Mouse (Mus musculus) megakaryocyte-erythroid progenitor cell, adult 5-6 weeks (primary cell): ENCODE results near the gene Soat2. TPM values are rescaled to one million over a fixed set of nuclear protein-coding genes. Genes with fewer than 3 reads are reported as not detected.
"Not testable (repeated sequence)": the region's sequence is repeated elsewhere in the genome, so short reads cannot be mapped to it uniquely, and the experiment has no call there.

Experiments used
- ATAC-seq: replicated peaks from 2 replicates; pipeline ENCODE4 v1.8.0; 2016; ENCODE audit warnings: mild to moderate bottlenecking, inconsistent platforms; ENCODE audit not compliant: severe bottlenecking, poor library complexity, low FRiP score, low TSS enrichment
- total RNA-seq, 2 experiments: library from RNA; stranded (forward) in 1 of 2; stranded (reverse) in 1 of 2; fragments of 200-1000, 215-1000 nt in 1 of 2; fragments of >200 nt in 1 of 2; fragmentation: Nextera tagmentation in 1 of 2; gene quantifications; 2 replicates each; pipeline ENCODE4 v1.2.3; 2014 to 2017

The Soat2 gene
- total RNA-seq, 2 experiments from 2014 or later = 8.9 to 15.4 TPM

GRCm38 (mm10) chr15:102144274-102144711 is 6.0 kb upstream of the Soat2 start, which contains the start of gene Igfbp6:
Gene Igfbp6 (plus strand): TSS chr15:102144362.
- ATAC-seq = no peak

DNA sequence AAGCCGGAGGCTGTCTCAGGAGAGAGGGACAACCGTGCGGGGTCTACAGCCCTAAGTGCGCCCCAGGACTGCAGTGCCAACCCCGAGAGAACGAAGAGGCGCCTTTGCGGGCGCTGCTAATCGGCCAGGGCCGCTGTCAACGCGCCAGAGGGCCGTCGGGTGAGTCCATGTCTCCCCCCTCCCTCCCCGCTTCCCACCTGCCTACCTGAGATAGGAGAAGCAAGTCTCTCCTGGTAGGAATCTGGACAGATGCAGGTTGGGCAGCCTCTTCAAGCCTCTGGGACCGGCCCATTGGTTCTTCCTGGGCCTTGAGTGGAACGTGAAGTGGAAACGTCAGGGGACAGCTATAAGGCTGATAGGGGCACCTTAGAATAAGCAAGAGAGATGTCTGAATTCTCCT is 5.6 kb upstream of the Soat2 start:
- ATAC-seq = no peak

- ATAC-seq = no peak
These were observed 5.0 kb upstream of the Soat2 start for GRCm38 (mm10) chr15:102145330-102145729.

DNA sequence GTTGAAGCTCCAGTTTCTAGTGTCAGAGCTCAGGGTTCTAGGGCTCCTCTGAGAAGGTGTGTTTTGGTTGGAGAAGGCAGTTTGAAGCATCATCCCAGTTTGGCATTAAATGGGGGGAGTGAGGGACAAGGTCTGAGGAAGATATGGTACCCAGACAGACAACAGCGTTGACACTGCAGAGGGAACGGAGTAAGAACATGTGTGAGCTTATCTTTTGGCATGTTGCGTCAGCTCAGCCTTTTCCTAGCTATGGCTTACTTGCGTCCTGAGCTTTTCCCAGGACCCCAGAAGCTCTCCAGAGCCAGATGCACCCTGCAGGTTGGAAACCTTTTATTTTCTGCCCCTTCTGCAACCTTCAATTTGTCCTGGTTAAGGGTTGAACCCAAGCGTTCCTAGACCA is 4.2 kb upstream of the Soat2 start:
- ATAC-seq = no peak

DNA sequence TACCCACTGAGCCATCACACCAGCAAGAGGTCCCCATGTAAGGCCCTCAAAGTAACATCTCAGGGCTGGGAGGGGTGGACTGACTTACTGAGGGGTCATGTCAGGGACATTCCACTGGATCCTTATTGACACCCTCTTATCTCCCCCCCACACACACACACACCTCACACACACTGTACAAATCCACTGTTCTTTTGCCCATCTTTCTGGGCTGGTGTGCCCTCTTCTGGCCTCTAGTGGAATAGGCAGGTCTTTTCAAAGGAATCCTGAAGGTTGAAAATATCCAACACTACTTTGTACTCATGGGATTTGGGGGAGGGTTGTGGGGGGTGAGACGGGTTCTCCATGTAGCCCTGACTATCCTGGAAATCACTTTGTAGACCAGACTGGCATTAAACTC is 3.4 kb upstream of the Soat2 start:
- ATAC-seq = peak; percentile 51

DNA sequence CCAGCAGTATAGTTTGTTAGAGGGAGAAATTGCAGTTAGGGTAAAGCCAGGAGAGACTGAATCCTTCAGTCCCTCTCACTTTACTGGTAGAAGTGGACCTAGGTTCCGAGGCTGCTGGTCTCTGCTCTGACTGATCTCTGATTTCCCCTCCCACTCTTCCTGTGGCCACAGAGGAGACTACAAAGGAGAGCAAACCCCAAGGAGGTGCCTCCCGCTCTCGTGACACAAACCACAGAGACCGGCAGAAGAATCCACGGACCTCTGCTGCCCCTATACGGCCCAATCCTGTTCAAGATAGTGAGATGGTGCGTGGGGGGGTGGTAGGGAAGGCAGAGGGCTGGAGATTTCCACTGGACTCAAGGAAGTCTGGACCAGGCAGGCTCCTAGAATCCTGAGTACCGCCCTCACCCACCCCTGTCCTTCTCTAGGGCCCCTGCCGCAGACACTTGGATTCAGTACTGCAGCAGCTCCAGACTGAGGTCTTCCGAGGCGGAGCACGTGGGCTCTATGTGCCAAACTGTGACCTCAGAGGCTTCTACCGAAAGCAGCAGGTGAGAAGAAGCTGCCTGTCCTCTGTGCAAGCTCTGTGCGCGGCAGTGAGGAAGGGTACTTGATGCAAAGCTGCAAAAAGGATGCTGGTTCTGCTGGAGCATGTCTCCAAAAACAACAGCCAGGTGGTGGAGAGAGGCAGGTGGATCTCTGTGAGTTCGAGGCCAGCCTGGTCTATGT is 2.5 kb upstream of the Soat2 start:
- no peak for ATAC-seq

DNA sequence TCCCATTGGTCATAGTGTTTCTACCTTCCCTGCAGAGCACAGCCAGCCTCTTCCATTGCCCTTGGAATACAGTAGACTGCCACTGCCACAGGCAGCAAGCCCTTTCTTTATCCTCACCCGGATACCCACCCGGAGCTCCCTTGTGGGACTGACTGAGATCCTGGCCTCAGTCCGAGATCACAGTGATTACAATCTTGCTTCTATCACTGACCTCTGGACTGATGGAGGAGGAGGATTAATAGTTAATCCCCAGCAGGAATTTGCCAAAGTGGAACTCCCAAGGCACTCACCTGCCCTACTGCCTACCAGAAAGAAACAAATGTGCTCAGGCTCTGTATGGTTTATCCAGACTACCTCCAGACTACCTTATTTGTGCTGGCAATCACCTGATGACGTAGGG is 765 bp upstream of the Soat2 start:
- no peak for ATAC-seq

DNA sequence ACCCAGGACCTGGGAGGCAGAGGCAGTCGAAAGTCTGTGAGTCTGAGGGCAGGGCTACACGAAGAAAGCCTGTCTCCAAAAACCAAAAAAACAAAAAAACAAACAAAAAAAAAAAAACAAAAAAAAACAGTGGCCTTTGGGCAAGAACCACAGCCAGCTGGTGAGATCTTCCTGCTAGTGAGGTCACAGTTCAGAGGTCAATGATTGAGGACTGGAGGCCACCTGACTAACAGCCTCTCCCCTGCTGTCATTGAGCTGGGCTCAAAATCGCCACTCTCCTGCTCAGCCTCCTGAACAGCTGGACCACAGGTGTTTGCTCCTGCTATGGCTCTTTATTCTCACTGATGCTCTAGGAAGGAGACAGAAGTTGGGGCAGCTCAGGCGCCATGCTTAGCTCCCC is 2.3 kb downstream of the Soat2 start:
- ATAC-seq = no peak

GRCm38 (mm10) chr15:102155006-102155405 is 4.7 kb downstream of the Soat2 start:
- ATAC-seq = not testable (repeated sequence)

DNA sequence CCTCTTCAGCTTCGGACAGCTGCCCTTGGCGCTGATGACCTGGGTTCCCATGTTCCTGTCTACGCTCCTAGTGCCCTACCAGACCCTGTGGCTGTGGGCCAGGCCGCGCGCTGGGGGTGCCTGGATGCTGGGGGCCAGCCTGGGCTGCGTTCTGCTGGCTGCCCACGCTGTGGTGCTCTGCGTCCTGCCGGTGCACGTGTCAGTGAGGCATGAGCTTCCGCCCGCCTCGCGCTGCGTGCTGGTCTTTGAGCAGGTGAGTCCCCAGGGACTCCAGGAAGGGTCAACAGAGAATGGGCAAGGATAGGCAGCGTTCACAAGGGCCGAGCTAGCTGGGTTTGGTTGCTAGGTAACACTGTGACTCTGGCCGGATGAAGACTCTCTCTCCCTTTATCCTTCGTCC is 6.5 kb downstream of the Soat2 start:
- ATAC-seq = no peak

- no peak for ATAC-seq
These were observed 10.2 kb downstream of the Soat2 start for GRCm38 (mm10) chr15:102160415-102161060.

DNA sequence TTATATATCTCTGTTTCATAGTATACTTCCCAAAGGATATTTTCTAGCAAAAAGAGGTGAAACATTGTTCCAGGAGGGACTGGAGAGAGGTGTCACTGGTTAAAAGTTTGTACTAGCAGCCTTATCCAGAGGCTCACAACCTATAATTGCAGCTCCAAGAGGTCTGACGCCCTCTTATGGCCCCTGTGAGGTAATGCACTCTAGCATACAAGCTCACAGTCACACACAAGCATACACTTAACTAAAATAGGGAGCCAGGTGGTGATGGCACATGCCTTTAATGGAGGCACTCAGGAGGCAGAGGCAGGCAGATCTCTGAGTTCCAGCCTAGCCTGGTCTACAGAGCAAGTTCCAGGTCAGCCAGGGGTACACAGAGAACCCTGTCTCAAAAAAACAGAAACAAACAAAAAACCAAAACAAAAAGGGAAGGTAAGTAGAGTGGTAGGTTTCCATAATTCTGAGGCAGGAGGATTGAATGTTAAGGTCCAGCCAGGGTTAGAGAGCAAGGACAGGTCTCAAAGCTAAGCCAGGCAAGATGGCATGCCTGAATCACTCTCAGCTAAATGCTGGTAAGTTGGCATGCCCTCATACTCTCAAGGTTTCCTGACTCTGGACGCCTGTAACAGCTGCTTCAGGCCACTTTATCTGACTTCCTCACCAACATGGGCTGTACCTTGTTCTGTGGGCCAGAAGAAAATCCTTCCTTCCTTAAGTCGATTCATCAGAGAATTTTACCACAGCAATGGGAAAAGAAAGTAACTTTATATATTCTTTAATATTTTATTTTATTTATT is 13.8 kb downstream of the Soat2 start:
- ATAC-seq = no peak

DNA sequence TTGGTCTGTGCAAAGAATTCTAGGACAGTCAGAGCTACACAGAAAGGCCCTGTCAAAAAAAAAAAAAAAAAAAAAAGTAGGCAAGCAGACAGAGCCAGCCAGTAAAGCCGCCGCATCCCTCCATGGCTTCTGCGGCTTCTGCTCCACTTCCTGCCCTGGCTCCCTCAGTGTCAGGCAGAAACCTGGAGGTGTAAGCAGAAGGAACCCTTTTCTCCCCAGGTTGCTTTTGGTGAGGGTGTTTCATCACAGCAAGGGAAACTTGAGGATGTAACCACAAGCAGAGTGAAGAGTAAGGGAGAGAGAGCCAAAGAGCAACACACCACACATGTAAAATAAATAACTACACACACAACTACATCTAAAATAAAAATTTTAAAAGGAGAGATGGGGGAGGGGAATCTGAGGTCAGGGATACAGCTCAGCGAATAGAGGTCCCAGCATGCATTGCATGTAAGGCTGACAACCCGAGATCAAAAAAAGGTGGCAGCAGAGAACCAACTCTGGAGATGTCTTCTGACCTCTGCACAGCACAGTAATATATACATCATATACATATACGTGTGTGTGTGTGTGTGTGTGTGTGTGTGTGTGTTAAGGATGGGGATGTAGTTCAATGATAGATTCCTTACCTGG is 15.3 kb downstream of the Soat2 start:
- ATAC-seq = 0 out of 2 replicates have a peak, but pooled peaks have one; percentile 48

DNA sequence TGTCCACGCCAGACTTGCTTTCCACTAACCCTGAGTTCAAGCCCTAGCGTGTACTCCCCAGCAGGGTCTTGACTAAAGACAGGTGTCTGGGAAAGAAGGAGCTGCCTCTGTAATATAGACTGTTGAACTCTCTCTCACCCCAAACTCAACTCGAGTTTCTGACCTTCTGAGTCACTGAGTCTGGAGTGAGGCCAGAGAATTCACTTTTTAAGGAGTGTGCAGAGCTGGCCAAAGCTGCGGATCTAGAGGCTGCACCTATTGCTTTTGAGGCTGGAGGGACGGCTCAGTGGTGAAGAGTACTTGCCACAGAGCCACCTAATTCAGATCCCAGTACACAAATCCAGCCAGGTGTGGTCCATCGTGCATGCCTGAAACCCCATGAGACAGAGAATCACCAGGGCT is 17.3 kb downstream of the Soat2 start:
- ATAC-seq = no peak

DNA sequence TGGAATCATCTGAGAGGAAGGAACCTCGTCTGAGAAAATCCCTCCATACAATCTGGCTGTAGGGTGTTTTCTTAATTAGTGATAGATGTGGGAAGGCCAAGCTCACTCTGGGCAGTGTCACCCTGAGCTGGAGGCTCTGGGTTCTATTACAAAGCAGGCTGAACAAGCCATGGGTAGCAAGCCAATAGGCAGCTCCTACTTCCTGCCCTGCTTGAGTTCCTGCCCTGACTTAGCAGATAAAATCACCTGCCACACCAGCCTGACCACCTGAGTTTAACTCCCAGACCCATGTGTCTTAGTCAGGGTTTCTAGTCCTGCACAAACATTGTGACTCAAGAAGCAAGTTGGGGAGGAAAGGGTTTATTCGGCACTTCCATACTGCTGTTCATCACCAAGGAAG is 18.7 kb downstream of the Soat2 start:
- no peak for ATAC-seq

DNA sequence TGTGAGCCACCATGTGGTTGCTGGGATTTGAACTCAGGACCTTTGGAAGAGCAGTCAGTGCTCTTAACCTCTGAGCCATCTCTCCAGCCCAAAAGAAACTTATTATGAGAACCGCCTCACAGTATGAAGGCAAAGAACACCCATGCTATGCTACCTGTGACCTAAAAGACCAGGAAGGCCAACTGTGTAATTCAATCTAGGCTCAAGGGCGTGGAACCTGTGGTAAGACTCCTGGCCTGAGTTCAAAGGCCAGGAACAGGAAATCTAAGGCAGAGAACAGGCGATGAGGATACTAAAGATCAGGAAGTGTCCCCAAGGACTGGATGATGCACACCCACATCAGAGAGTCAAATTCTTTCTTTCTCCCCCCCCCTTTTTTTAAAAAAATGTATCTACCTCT is 23.3 kb downstream of the Soat2 start:
- no peak for ATAC-seq

DNA sequence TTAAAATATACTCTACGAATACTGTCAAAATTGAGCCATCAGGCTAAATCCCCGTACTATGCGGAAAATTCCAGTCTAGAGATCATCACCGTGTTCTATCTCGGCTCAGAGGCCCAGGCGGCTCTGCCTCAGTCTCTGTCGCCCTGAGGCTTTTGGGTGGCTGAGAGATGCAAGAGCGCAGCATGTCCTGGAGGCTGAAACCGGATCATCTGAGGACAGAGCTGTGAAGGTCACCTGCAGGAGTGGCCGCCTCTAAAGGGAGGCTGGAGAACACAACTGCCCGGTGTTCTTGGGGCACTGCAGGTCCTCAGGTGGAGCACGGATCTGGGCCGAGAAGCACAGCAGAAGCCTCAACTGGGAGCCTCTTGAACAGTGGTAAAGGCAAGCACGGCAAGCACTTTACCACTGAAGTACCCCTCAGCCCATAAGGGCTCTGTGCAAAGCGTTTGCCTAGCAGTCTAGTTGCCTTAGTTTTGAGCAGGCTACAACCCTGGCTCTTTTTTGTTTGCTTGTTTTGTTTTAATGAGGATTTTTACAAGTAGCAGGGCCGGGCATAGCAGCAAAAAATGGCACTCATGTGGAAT is 25.5 kb downstream of the Soat2 start:
- no peak for ATAC-seq

DNA sequence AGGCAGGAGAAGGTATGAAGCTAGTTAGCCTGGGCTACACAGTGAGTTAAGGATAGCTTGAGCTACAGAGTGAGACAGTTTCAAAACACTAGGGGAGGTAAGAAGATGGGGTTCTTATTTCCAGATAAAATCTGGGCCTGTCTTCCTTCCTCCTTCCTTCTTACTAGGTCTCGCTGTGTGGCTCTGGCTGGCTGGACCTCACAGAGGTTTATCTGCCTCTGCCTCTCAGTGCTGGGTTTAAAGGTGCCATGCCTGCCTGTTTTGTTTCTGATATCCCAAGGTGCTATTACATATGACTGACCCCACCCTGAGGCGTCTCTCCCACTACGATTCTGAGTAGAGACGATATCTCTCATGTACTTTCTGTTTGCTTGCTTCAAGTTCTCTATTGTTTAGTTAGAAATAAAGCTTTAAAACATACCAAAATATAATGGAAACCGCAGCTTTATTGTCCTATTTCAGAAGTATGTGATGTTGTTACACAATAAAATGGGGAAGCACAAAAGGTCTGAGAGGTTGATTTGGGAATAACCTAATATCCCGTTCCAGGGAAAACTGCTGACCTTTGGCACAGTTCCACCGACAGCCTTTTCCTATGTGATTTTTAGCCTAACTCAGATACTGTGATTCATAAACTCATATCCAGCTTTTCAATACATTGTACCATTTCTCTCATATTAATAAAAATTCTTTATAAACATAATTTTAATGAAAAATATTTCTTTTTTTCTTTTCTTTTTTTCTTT is 26.4 kb downstream of the Soat2 start:
- peak; percentile 57 for ATAC-seq

DNA sequence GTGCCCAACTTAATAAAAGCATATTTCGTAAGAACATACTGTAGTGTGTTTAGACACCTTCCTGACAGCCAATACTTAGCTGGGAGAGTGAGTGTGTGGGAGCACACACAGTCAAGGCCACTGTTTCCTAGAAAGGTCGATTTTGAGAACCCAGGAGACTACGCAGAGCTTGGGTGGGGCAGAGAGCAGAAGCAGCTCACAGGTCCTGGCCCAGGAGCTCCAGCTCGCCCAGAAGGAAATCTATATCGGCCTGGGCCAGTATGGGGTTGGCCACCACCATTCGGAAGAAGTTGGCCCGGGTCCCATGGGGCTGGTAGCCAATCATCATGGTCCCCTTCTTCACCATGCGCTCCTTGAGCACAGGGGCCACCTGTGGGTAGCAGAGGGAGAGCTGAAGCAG is 27.1 kb downstream of the Soat2 start:
- no peak for ATAC-seq
